Mouse (Mus musculus) kidney, adult 2 months (tissue): ENCODE results near the gene Frmd4a. TPM values are rescaled to one million over a fixed set of nuclear protein-coding genes. Genes with fewer than 3 reads are reported as not detected.

ENCODE experiments used
- DNase-seq: peaks from one replicate; pipeline ENCODE4 v3.0.0; 2021
- H3K27ac ChIP-seq: fragments of 200-500 bp; 2 replicates; pipeline ENCODE4 v1.5.1; 2012; ENCODE audit warnings: low read depth, low read length, control low read depth, inconsistent platforms; ENCODE audit not compliant: insufficient read depth
- H3K27me3 ChIP-seq: fragments of 200-500 bp; replicated peaks from 2 replicates; pipeline ENCODE4 v1.6.1; 2012; ENCODE audit warnings: mild to moderate bottlenecking, moderate library complexity, low read length, inconsistent platforms; ENCODE audit not compliant: control insufficient read depth, insufficient read depth
- H3K36me3 ChIP-seq: fragments of 200-500 bp; 2 replicates; pipeline ENCODE4 v1.6.1; 2012; ENCODE audit warnings: mild to moderate bottlenecking, moderate library complexity, low read length, inconsistent platforms; ENCODE audit not compliant: control insufficient read depth, insufficient read depth
- H3K4me1 ChIP-seq: fragments of 200-500 bp; 2 replicates; pipeline ENCODE4 v1.6.1; 2011; ENCODE audit warnings: low read length; ENCODE audit not compliant: control insufficient read depth, insufficient read depth
- H3K4me3 ChIP-seq: fragments of 200-500 bp; 2 replicates; pipeline ENCODE4 v1.5.1; 2011; ENCODE audit warnings: mild to moderate bottlenecking, low read depth, low read length, control low read depth; ENCODE audit not compliant: insufficient read depth
- CTCF ChIP-seq: fragments of 200-500 bp; conservative IDR thresholded peaks from 2 replicates; pipeline ENCODE4 v1.5.1; 2011; ENCODE audit warnings: low read depth, mild to moderate bottlenecking, control low read depth, low read length, moderate library complexity, mixed read lengths; ENCODE audit not compliant: insufficient read depth, insufficient read length
- POLR2A ChIP-seq: fragments of 200-500 bp; IDR thresholded peaks from one replicate; pipeline ENCODE4 v1.6.1; 2011; ENCODE audit warnings: low read depth, low read length, control low read depth
- whole genome bisulfite sequencing: fragments of 180-500 bp; shearing (Covaris S2); methylation state at CpG from one replicate; pipeline ENCODE4 v1.1.7; 2018; 5-methylcytosine and 5-hydroxymethylcytosine counted together
- polyA plus RNA-seq: library from polyadenylated mRNA; depleted of rRNA; stranded (reverse); fragments of >200 nt; gene quantifications from 2 replicates; pipeline ENCODE4 v1.2.3, GENCODE M21; 2012

The Frmd4a gene
- polyA plus RNA-seq, 1 experiment = 5.8 TPM

DNA sequence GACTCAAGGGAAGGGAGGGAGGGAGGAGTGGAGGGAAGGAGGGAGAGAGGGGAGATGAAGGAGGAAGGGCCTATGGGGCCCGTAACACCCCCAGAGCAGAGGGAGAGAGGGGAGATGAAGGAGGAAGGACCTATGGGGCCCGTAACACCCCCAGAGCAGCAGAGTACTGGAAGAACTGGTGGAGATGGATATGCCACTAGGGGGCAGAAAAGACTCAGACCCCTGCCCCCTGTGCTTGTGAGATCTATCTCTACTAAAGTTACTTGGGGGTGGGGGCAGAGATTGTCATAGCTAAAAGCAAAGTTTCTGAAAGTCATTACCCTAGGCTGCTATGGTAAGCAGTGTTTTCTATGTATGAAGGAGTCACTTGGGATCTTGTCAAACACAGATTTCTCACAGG, 299.1 kb downstream of the Frmd4a start:
- TF ChIP-seq POLR2A (no peak), CTCF (peak; percentile 32; the same call in 1 of the 2 replicates)
- 74% methylated on average over 2 of the region's 2 CpGs for whole genome bisulfite sequencing
- Histone ChIP-seq H3K27ac (no peak overlapping the region), H3K27me3 (no peaks in the 10 kb centered on the region), H3K36me3 (no peaks in the 10 kb centered on the region), H3K4me1 (no peaks in the 10 kb centered on the region), H3K4me3 (no peak overlapping the region)
- no peak for DNase-seq

- Histone ChIP-seq H3K27ac (no peak overlapping the region), H3K27me3 (no peaks in the 10 kb centered on the region), H3K36me3 (no peaks in the 10 kb centered on the region), H3K4me1 (no peaks in the 10 kb centered on the region), H3K4me3 (no peak overlapping the region)
- WGBS = 59% methylated on average over 4 of the region's 4 CpGs
- DNase-seq = peak; percentile 30
- TF ChIP-seq POLR2A (no peak), CTCF (no peak)
Measured at GRCm38 (mm10) chr2:4318134-4318533, 300.6 kb downstream of the Frmd4a start.

GRCm38 (mm10) chr2:4326241-4327010, 308.9 kb downstream of the Frmd4a start:
- Histone ChIP-seq H3K4me1 (no peaks in the 10 kb centered on the region), H3K36me3 (no peaks in the 10 kb centered on the region), H3K27me3 (no peaks in the 10 kb centered on the region), H3K27ac (no peak overlapping the region), H3K4me3 (no peak overlapping the region)
- 77% methylated on average over 9 of the region's 9 CpGs for WGBS
- TF ChIP-seq POLR2A = no peak
- TF ChIP-seq CTCF = no peak
- DNase-seq = no peak

DNA sequence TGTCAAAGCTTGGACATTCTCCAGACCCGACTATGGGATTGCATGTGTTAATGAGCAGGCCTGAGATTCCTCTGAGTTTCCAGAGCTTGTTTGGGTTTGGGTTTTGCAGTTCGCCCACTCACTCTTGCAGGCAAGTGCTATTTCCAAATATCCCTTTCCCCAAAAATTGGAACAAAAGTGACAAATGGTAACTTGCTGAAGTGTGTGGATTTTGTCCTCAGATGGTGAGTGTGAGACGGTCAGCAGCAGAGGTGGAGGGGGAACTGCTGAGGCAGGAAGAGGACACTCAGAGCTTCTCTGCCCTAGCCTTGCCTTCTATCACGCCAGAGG, 309.5 kb downstream of the Frmd4a start:
- no peak overlapping the region for H3K27ac ChIP-seq
- H3K4me3 ChIP-seq = no peak overlapping the region
- no peaks in the 10 kb centered on the region for H3K27me3 ChIP-seq
- no peaks in the 10 kb centered on the region for H3K36me3 ChIP-seq
- no peak for DNase-seq
- 66% methylated on average over 4 of the region's 4 CpGs for WGBS
- no peaks in the 10 kb centered on the region for H3K4me1 ChIP-seq
- TF ChIP-seq POLR2A (no peak), CTCF (no peak)

DNA sequence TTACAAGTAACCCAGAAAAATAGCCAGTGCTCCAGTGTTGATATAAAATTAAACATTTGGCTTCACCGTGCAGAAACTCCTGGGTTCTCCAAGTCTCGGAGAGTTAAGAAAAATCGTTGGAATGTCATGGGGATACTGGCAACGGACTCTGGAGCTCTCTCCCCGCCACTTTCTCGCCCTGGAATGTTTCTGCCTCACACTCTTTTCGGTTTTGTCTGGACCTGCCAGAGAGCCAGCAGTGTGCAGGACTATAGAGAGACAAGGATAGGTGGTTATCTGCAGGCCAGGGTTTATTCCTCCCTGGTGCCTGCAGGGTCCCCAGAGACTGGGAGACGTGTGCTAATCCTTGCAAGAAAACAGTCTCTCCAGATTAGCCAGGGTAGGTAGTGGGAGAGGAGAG, 314.9 kb downstream of the Frmd4a start:
- DNase-seq = no peak
- H3K27ac ChIP-seq = no peak overlapping the region
- H3K27me3 ChIP-seq = no peaks in the 10 kb centered on the region
- H3K4me1 ChIP-seq = no peaks in the 10 kb centered on the region
- TF ChIP-seq CTCF = no peak
- no peak for TF ChIP-seq POLR2A
- no peaks in the 10 kb centered on the region for H3K36me3 ChIP-seq
- no peak overlapping the region for H3K4me3 ChIP-seq
- 73% methylated on average over 8 of the region's 8 CpGs for WGBS

DNA sequence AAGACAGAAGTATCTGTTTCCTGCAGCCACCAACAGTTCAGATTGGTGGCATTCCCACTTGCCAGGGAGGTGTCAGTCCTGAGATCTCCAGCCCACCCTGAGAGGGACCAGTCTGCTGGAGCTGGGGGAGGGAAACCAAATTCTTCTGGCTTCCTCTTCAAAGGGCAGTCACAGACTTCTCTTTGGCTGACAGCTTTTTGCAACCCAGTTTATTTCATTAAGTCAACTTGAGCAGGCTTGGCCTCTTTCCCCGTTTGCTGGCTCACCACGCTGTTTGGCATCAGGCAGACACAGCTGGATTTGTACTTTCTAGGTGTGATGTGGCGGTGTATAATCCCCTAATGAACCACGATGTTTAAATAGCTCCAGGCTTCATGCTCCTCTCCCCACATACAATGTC, 316.7 kb downstream of the Frmd4a start:
- no peak for TF ChIP-seq CTCF
- TF ChIP-seq POLR2A = no peak

DNA sequence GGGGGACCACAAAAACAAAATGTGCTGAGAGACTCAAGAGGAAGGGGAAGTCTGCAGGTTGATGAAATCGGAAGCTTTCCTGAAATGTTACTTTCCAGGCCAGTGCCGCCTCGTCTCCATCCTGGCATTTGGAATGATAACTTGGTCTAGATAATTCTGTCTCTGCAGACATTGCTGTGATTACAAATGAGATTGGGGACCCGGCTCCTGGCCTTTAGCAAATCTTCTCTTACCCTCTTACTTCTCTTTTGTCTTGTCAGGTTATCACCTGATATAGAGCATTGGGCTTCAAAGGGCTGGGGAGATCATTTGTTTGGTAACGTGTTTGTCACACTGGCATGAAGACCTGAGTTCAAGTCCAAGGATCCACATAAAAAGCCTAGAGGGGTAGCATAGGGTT, 317.4 kb downstream of the Frmd4a start:
- Histone ChIP-seq H3K4me1 (no peaks in the 10 kb centered on the region), H3K36me3 (no peaks in the 10 kb centered on the region), H3K27ac (no peak overlapping the region), H3K4me3 (no peak overlapping the region), H3K27me3 (no peaks in the 10 kb centered on the region)
- 85% methylated on average over 5 of the region's 5 CpGs for WGBS
- no peak for DNase-seq
- TF ChIP-seq CTCF (no peak), POLR2A (no peak)

More for the DNA sequence above, 316.7 kb downstream of the Frmd4a start:
- H3K4me3 ChIP-seq = no peak overlapping the region
- H3K36me3 ChIP-seq = no peaks in the 10 kb centered on the region
- no peaks in the 10 kb centered on the region for H3K27me3 ChIP-seq
- 36% methylated on average over 4 of the region's 4 CpGs for WGBS
- no peaks in the 10 kb centered on the region for H3K4me1 ChIP-seq
- no peak overlapping the region for H3K27ac ChIP-seq
- DNase-seq = peak; percentile 1
